Mouse (Mus musculus): ENCODE measurements around the gene Dhrs1.

Dhrs1 gene

GRCm38 (mm10) chr14:55762001-55762821, 16.7 kb upstream of the Dhrs1 start:
- DNase-seq, result peak; percentile 26

- no peak for DNase-seq
Observed at GRCm38 (mm10) chr14:55761163-55761562, 15.7 kb upstream of the Dhrs1 start, which contains the start of gene Ltb4r2. Gene Ltb4r2 (plus strand): TSS chr14:55761428.

- DNase-seq, result peak; percentile 86
Observed at GRCm38 (mm10) chr14:55760156-55760555, 14.7 kb upstream of the Dhrs1 start.

- DNase-seq, result no peak
Observed at GRCm38 (mm10) chr14:55758363-55758784, 12.9 kb upstream of the Dhrs1 start, which contains the start of gene Cideb. Gene Cideb (minus strand): TSS chr14:55758458.

GRCm38 (mm10) chr14:55757566-55757965, 12.1 kb upstream of the Dhrs1 start:
- no peak for DNase-seq

GRCm38 (mm10) chr14:55747051-55747847, 1.8 kb upstream of the Dhrs1 start:
- no peak for DNase-seq

- DNase-seq, result no peak
Observed at GRCm38 (mm10) chr14:55745861-55746237, 359 bp upstream of the Dhrs1 start.

GRCm38 (mm10) chr14:55743711-55744110, 1.8 kb downstream of the Dhrs1 start:
- peak; percentile 90 for DNase-seq

GRCm38 (mm10) chr14:55737086-55737687, 8.3 kb downstream of the Dhrs1 start:
- DNase-seq, result no peak

- no peak for DNase-seq
Observed at GRCm38 (mm10) chr14:55735758-55736157, 9.7 kb downstream of the Dhrs1 start.

GRCm38 (mm10) chr14:55735334-55735733, 10.2 kb downstream of the Dhrs1 start:
- DNase-seq, result no peak

GRCm38 (mm10) chr14:55734869-55735268, 10.6 kb downstream of the Dhrs1 start:
- DNase-seq, result no peak

GRCm38 (mm10) chr14:55733889-55734288, 11.6 kb downstream of the Dhrs1 start:
- DNase-seq, result no peak

- no peak for DNase-seq
Observed at GRCm38 (mm10) chr14:55730531-55731032, 14.9 kb downstream of the Dhrs1 start.

GRCm38 (mm10) chr14:55730116-55730515, 15.4 kb downstream of the Dhrs1 start:
- no peak for DNase-seq

GRCm38 (mm10) chr14:55727889-55728685, 17.4 kb downstream of the Dhrs1 start:
- no peak for DNase-seq

- DNase-seq, result no peak
Observed at GRCm38 (mm10) chr14:55726261-55726660, 19.2 kb downstream of the Dhrs1 start.

GRCm38 (mm10) chr14:55724411-55724871, 21.0 kb downstream of the Dhrs1 start:
- peak; percentile 79 for DNase-seq

- DNase-seq, result no peak
Observed at GRCm38 (mm10) chr14:55723433-55723832, 22.1 kb downstream of the Dhrs1 start.

- DNase-seq, result no peak
Observed at GRCm38 (mm10) chr14:55722438-55722945, 23.0 kb downstream of the Dhrs1 start.

GRCm38 (mm10) chr14:55721700-55722437, 23.6 kb downstream of the Dhrs1 start, which contains the start of gene Rabggta:
Gene Rabggta (minus strand): TSS chr14:55722263.
- DNase-seq, result peak; percentile 95

Measured in thymus, postnatal 25 days (tissue).